Mouse (Mus musculus): Measurements from ENCODE around the gene Rassf3. TPM values are rescaled to one million over a fixed set of nuclear protein-coding genes. Genes with fewer than 3 reads are reported as not detected.

The Rassf3 gene
- polyA plus RNA-seq (2012; rRNA removed): 13.1 and 14.1 TPM in 2 replicates

GRCm38 (mm10) chr10:121476190-121476967, at the start of gene Rassf3:
Gene Rassf3, minus strand, starts transcription at chr10:121476347.

GRCm38 (mm10) chr10:121364801-121365564, 111.2 kb downstream of the Rassf3 start, which contains the start of gene Gns:
Gene Gns, plus strand, starts transcription at chr10:121365090.

Other genes with a start within 250 kb of the Rassf3 start
- 3.6 and 5.0 TPM in 2 replicates for gene Tbc1d30, start 125.1 kb downstream of the Rassf3 start, polyA plus RNA-seq (2012; rRNA removed)
- gene Gns, start 111.3 kb downstream of the Rassf3 start, polyA plus RNA-seq (2012; rRNA removed): 52.7 and 92.4 TPM in 2 replicates
- 0.49 and 1.8 TPM in 2 replicates for gene Tbk1, start 110.4 kb upstream of the Rassf3 start, polyA plus RNA-seq (2012; rRNA removed)
- 32.6 and 34.1 TPM in 2 replicates for gene Xpot, start 150.0 kb upstream of the Rassf3 start, polyA plus RNA-seq (2012; rRNA removed)
- gene D930020B18Rik, start 165.2 kb upstream of the Rassf3 start, polyA plus RNA-seq (2012; rRNA removed): 0.85 and 1.2 TPM in 2 replicates

Measured in stomach, adult 2 months (tissue).